Mouse (Mus musculus) lung, embryonic 14.5 days (tissue): Measurements from ENCODE around the gene Gm10300. TPM values are rescaled to one million over a fixed set of nuclear protein-coding genes. Genes with fewer than 3 reads are reported as not detected.
A peak's percentile ranks its signal among the peaks of the same experiment; 100 is the strongest.

ENCODE experiments used
- ATAC-seq: fragments of 200-750 bp; cut with Nextera tagmentation; 2 replicates; pipeline ENCODE4 v1.8.0; 2017; ENCODE audit warnings: mild to moderate bottlenecking, moderate TSS enrichment, moderate library complexity; ENCODE audit not compliant: insufficient read depth
- DNase-seq: peaks from one replicate; pipeline ENCODE4 v3.0.0-alpha.2; 2015
- H3K27ac ChIP-seq: fragments of 300-500 bp; sonication (generic); 2 replicates; pipeline ENCODE4 v1.5.1; 2014; ENCODE audit warnings: low read depth, mild to moderate bottlenecking, moderate library complexity
- H3K27me3 ChIP-seq: fragments of 300-500 bp; sonication (generic); 2 replicates; pipeline ENCODE4 v1.6.1; 2014; ENCODE audit warnings: low read length, control low read depth; ENCODE audit not compliant: insufficient read depth
- H3K36me3 ChIP-seq: fragments of 300-500 bp; sonication (generic); 2 replicates; pipeline ENCODE4 v1.6.1; 2014; ENCODE audit warnings: control low read depth; ENCODE audit not compliant: insufficient read depth
- H3K4me1 ChIP-seq: fragments of 300-500 bp; sonication (generic); 2 replicates; pipeline ENCODE4 v1.6.1; 2014; ENCODE audit warnings: antibody characterized with exemption, control low read depth; ENCODE audit not compliant: insufficient read depth
- H3K4me2 ChIP-seq: fragments of 300-500 bp; sonication (generic); 2 replicates; pipeline ENCODE4 v1.6.1; 2014; ENCODE audit warnings: mild to moderate bottlenecking
- H3K4me3 ChIP-seq: fragments of 300-500 bp; sonication (generic); 2 replicates; pipeline ENCODE4 v1.5.1; 2014; ENCODE audit warnings: low read depth, low read length
- H3K9ac ChIP-seq: fragments of 300-500 bp; sonication (generic); 2 replicates; pipeline ENCODE4 v1.6.1; 2014
- H3K9me3 ChIP-seq: fragments of 300-500 bp; sonication (generic); 2 replicates; pipeline ENCODE4 v1.6.1; 2016; ENCODE audit warnings: low read depth, low read length, control low read depth
- CTCF ChIP-seq: IDR thresholded peaks from 2 replicates; pipeline ENCODE4 v1.5.1; 2016; ENCODE audit warnings: antibody characterized with exemption, low read depth
- WGBS: fragments of 180-500 bp; shearing (Covaris S2); extraction: QIAGEN DNeasy Blood & Tissue Kit; methylation state at CpG from one replicate; pipeline ENCODE4 v1.1.7; 2014; 5-methylcytosine and 5-hydroxymethylcytosine counted together
- polyA plus RNA-seq: library from polyadenylated mRNA; unstranded; fragments of >200 nt; fragmentation: Nextera tagmentation; extraction: Ambion mirVana; gene quantifications from 2 replicates; pipeline ENCODE4 v1.2.1, GENCODE M21; 2014

Gene Gm10300
- polyA plus RNA-seq, 1 experiment from 2014 or later = 0.11 TPM

- TF ChIP-seq CTCF = no peak
- Histone ChIP-seq H3K9me3 (no peaks in the 10 kb centered on the region), H3K27me3 (no peaks in the 10 kb centered on the region), H3K36me3 (no peaks in the 10 kb centered on the region), H3K4me2 (no peak overlapping the region), H3K4me1 (peaks cover 3% of the 10 kb centered on the region; the same call in 1 of the 2 replicates), H3K27ac (no peak overlapping the region), H3K4me3 (no peak overlapping the region), H3K9ac (no peak overlapping the region)
- 60% methylated on average over 10 of the region's 10 CpGs for WGBS
- peak; percentile 54 for DNase-seq
- ATAC-seq = no peak
Observed at GRCm38 (mm10) chr4:132066101-132066773, 8.3 kb upstream of the Gm10300 start.

GRCm38 (mm10) chr4:132067112-132067937 lies 7.2 kb upstream of the Gm10300 start:
- Histone ChIP-seq H3K4me3 (no peak overlapping the region), H3K27me3 (no peaks in the 10 kb centered on the region), H3K9ac (no peak overlapping the region), H3K4me1 (peaks cover 3% of the 10 kb centered on the region; the same call in 1 of the 2 replicates), H3K4me2 (no peak overlapping the region), H3K27ac (no peak overlapping the region), H3K36me3 (no peaks in the 10 kb centered on the region), H3K9me3 (no peaks in the 10 kb centered on the region)
- DNase-seq (no peak), ATAC-seq (no peak)
- no peak for TF ChIP-seq CTCF
- 77% methylated on average over 14 of the region's 14 CpGs for WGBS

GRCm38 (mm10) chr4:132067938-132068235 lies 6.6 kb upstream of the Gm10300 start:
- H3K4me3 ChIP-seq = no peak overlapping the region
- no peak overlapping the region for H3K9ac ChIP-seq
- no peak overlapping the region for H3K27ac ChIP-seq
- no peak for TF ChIP-seq CTCF
- no peak for DNase-seq
- no peaks in the 10 kb centered on the region for H3K27me3 ChIP-seq
- H3K4me1 ChIP-seq = peaks cover 3% of the 10 kb centered on the region; the same call in 1 of the 2 replicates
- WGBS = 48% methylated on average over 2 of the region's 2 CpGs
- no peak overlapping the region for H3K4me2 ChIP-seq
- no peaks in the 10 kb centered on the region for H3K9me3 ChIP-seq
- H3K36me3 ChIP-seq = no peaks in the 10 kb centered on the region
- no peak for ATAC-seq

GRCm38 (mm10) chr4:132071674-132072073 lies 2.8 kb upstream of the Gm10300 start:
- Histone ChIP-seq H3K9ac (no peak overlapping the region), H3K4me3 (no peak overlapping the region), H3K27ac (no peak overlapping the region), H3K4me1 (no peaks in the 10 kb centered on the region), H3K4me2 (no peak overlapping the region), H3K36me3 (no peaks in the 10 kb centered on the region), H3K9me3 (no peaks in the 10 kb centered on the region), H3K27me3 (no peaks in the 10 kb centered on the region)
- no peak for TF ChIP-seq CTCF
- WGBS = 90% methylated on average over 2 of the region's 2 CpGs
- DNase-seq (no peak), ATAC-seq (no peak)

- no peak overlapping the region for H3K9ac ChIP-seq
- ATAC-seq = no peak
- H3K36me3 ChIP-seq = no peaks in the 10 kb centered on the region
- no peak for DNase-seq
- H3K27me3 ChIP-seq = no peaks in the 10 kb centered on the region
- no peaks in the 10 kb centered on the region for H3K9me3 ChIP-seq
- H3K27ac ChIP-seq = no peak overlapping the region
- WGBS = 77% methylated on average over 3 of the region's 3 CpGs
- no peak overlapping the region for H3K4me3 ChIP-seq
- peaks cover 3% of the 10 kb centered on the region; the same call in 1 of the 2 replicates for H3K4me1 ChIP-seq
- no peak overlapping the region for H3K4me2 ChIP-seq
- TF ChIP-seq CTCF = no peak
Observed at GRCm38 (mm10) chr4:132072156-132072555, 2.3 kb upstream of the Gm10300 start.

GRCm38 (mm10) chr4:132072946-132073345 lies 1.6 kb upstream of the Gm10300 start:
- no peaks in the 10 kb centered on the region for H3K9me3 ChIP-seq
- peak overlapping the region; percentile 99; the same call in 1 of the 2 replicates for H3K4me2 ChIP-seq
- no peak overlapping the region; the same call in 1 of the 2 replicates for H3K4me3 ChIP-seq
- TF ChIP-seq CTCF = no peak
- 76% methylated on average over 6 of the region's 6 CpGs for WGBS
- H3K4me1 ChIP-seq = peaks cover 4% of the 10 kb centered on the region; the same call in 1 of the 2 replicates
- no peak overlapping the region for H3K27ac ChIP-seq
- H3K27me3 ChIP-seq = no peaks in the 10 kb centered on the region
- H3K36me3 ChIP-seq = no peaks in the 10 kb centered on the region
- H3K9ac ChIP-seq = no peak overlapping the region
- DNase-seq (no peak), ATAC-seq (no peak)
